Mouse (Mus musculus) MN1 (cell line): ENCODE measurements around the gene Fdxacb1.

Source experiments
- DNase-seq: peaks from one replicate; pipeline ENCODE4 v3.0.0-alpha.2; 2016; ENCODE audit warnings: low spot score

Gene Fdxacb1

GRCm38 (mm10) chr9:50768107-50769002 is at the start of gene Fdxacb1:
Fdxacb1 (plus strand) TSS chr9:50768236.
- DNase-seq = peak; percentile 97

- no peak for DNase-seq
Measured at GRCm38 (mm10) chr9:50718878-50719277, 49.2 kb upstream of the Fdxacb1 start.

- DNase-seq = no peak
Measured at GRCm38 (mm10) chr9:50721061-50721460, 47.0 kb upstream of the Fdxacb1 start.

GRCm38 (mm10) chr9:50722451-50722911 is 45.6 kb upstream of the Fdxacb1 start:
- peak; percentile 37 for DNase-seq

- peak; percentile 87 for DNase-seq
Measured at GRCm38 (mm10) chr9:50723406-50723805, 44.6 kb upstream of the Fdxacb1 start.

- no peak for DNase-seq
Measured at GRCm38 (mm10) chr9:50724147-50724546, 43.9 kb upstream of the Fdxacb1 start.

GRCm38 (mm10) chr9:50724661-50725330 is 43.2 kb upstream of the Fdxacb1 start:
- DNase-seq = peak; percentile 56

- no peak for DNase-seq
Measured at GRCm38 (mm10) chr9:50725921-50726590, 42.0 kb upstream of the Fdxacb1 start.

- peak; percentile 56 for DNase-seq
Measured at GRCm38 (mm10) chr9:50727171-50727924, 40.7 kb upstream of the Fdxacb1 start.

GRCm38 (mm10) chr9:50727925-50728651 is 39.9 kb upstream of the Fdxacb1 start:
- peak; percentile 84 for DNase-seq

GRCm38 (mm10) chr9:50729600-50729999 is 38.4 kb upstream of the Fdxacb1 start:
- DNase-seq = no peak

GRCm38 (mm10) chr9:50732560-50732959 is 35.5 kb upstream of the Fdxacb1 start:
- DNase-seq = no peak

- DNase-seq = peak; percentile 72
Measured at GRCm38 (mm10) chr9:50734989-50735388, 33.0 kb upstream of the Fdxacb1 start.

GRCm38 (mm10) chr9:50738914-50739870 is 28.8 kb upstream of the Fdxacb1 start, which contains the start of gene Dixdc1:
Dixdc1 (minus strand) TSS chr9:50739517.
- DNase-seq = peak; percentile 89

- no peak for DNase-seq
Measured at GRCm38 (mm10) chr9:50740867-50741784, 26.9 kb upstream of the Fdxacb1 start.

GRCm38 (mm10) chr9:50742261-50742660 is 25.8 kb upstream of the Fdxacb1 start:
- no peak for DNase-seq

- DNase-seq = no peak
Measured at GRCm38 (mm10) chr9:50742744-50743143, 25.3 kb upstream of the Fdxacb1 start.

GRCm38 (mm10) chr9:50745806-50746205 is 22.2 kb upstream of the Fdxacb1 start:
- no peak for DNase-seq
